Mouse (Mus musculus) liver, adult 2 months (tissue): ENCODE results near the gene Msantd1. TPM values are rescaled to one million over a fixed set of nuclear protein-coding genes. Genes with fewer than 3 reads are reported as not detected.
A peak's percentile ranks its signal among the peaks of the same experiment; 100 is the strongest.

ENCODE experiments used
- DNase-seq: peaks from one replicate; pipeline ENCODE4 v3.0.0-alpha.2; 2011; ENCODE audit warnings: low read depth, low spot score; ENCODE audit errors: extremely low read depth
- H3K27ac ChIP-seq: fragments of 200-500 bp; replicated peaks from 2 replicates; pipeline ENCODE4 v1.5.1; 2012; ENCODE audit warnings: low read depth, mild to moderate bottlenecking, control low read depth, inconsistent platforms, low read length; ENCODE audit not compliant: insufficient read depth
- H3K27me3 ChIP-seq: fragments of 200-500 bp; 2 replicates; pipeline ENCODE4 v1.6.1; 2012; ENCODE audit warnings: mild to moderate bottlenecking, moderate library complexity, low read length, inconsistent platforms; ENCODE audit not compliant: control insufficient read depth, insufficient read depth
- H3K36me3 ChIP-seq: fragments of 200-500 bp; 2 replicates; pipeline ENCODE4 v1.6.1; 2012; ENCODE audit warnings: low read length, inconsistent platforms; ENCODE audit not compliant: control insufficient read depth, insufficient read depth
- H3K4me1 ChIP-seq: fragments of 200-500 bp; 2 replicates; pipeline ENCODE4 v1.6.1; 2011; ENCODE audit warnings: low read length; ENCODE audit not compliant: control insufficient read depth, insufficient read depth
- H3K4me3 ChIP-seq: fragments of 200-500 bp; 2 replicates; pipeline ENCODE4 v1.5.1; 2011; ENCODE audit warnings: low read depth, mild to moderate bottlenecking, control low read depth, low read length, moderate library complexity; ENCODE audit not compliant: insufficient read depth
- H3K79me2 ChIP-seq: fragments of 200-500 bp; 2 replicates; pipeline ENCODE4 v1.6.1; 2012; ENCODE audit warnings: inconsistent platforms, mild to moderate bottlenecking, low read length, moderate library complexity; ENCODE audit not compliant: control insufficient read depth, insufficient read depth
- H3K9ac ChIP-seq: fragments of 200-500 bp; 2 replicates; pipeline ENCODE4 v1.6.1; 2012; ENCODE audit warnings: low read depth, mild to moderate bottlenecking, control low read depth, inconsistent platforms, low read length
- CTCF ChIP-seq: fragments of 200-500 bp; IDR thresholded peaks from 2 replicates; pipeline ENCODE4 v1.5.1; 2011; ENCODE audit warnings: low read depth, low read length, control low read depth
- POLR2A ChIP-seq: fragments of 200-500 bp; IDR thresholded peaks from 2 replicates; pipeline ENCODE4 v1.6.1; 2011; ENCODE audit warnings: low read length, control low read depth; ENCODE audit not compliant: insufficient read depth; ENCODE audit errors: extremely low read depth
- WGBS: fragments of 180-500 bp; shearing (Covaris S2); methylation state at CpG from one replicate; pipeline ENCODE4 v1.1.7; 2018; 5-methylcytosine and 5-hydroxymethylcytosine counted together
- polyA plus RNA-seq: library from polyadenylated mRNA; depleted of rRNA; stranded (reverse); fragments of >200 nt; gene quantifications from 2 replicates; pipeline ENCODE4 v1.2.3, GENCODE M21; 2012
- total RNA-seq: library from RNA; depleted of rRNA; stranded (reverse); fragments of >200 nt; gene quantifications from 2 replicates; pipeline ENCODE4 v1.2.3, GENCODE M21; 2014

Msantd1 gene
- total and polyA plus RNA-seq, 2 experiments, result 0.37 to 0.92 TPM

DNA sequence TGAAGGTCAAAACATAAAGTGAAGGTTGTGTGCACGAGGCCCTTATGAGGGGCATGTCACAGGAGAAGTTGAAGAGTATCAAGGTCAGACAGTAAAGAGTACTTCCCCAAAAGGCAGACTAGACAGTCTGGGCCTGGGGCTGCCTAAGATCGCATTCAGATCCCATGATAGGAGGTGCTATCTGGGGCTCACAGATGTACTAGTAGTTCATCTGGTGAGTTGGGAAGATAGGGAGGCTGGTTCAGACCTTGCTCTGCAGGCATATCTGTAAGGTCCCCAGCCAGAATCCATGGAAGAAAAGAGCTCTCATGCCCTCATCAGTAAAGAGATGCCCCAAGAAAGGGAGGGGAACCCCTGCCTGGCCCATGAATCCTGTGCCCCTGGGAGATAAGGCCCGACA is 11.0 kb downstream of the Msantd1 start:
- Histone ChIP-seq H3K4me1 (no peaks in the 10 kb centered on the region), H3K79me2 (no peaks in the 10 kb centered on the region)
- 88% methylated on average over 3 of the region's 3 CpGs for WGBS

DNA sequence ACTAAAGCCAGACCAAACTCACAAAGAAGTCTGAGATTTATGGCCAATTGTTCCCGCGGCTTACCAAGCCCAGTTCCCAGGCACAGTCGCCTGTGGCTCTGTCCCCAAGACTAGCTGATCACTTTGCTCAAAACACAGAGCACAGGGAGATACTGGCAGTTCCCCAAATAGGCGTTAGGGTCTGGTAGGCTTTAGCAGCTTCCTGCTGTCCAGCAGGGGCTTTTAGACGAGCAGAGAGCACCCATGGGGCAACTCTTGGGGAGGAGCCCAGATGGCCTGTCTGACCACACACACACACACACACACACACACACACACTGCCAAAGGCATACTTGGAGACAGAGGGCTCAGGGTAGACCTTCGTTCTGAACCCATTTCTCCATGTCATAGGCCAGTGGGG is 14.7 kb downstream of the Msantd1 start:
- 88% methylated on average over 6 of the region's 6 CpGs for WGBS
- Histone ChIP-seq H3K27me3 (no peaks in the 10 kb centered on the region), H3K27ac (no peak overlapping the region), H3K79me2 (no peaks in the 10 kb centered on the region), H3K4me1 (no peaks in the 10 kb centered on the region), H3K36me3 (no peaks in the 10 kb centered on the region), H3K9ac (no peak overlapping the region), H3K4me3 (no peak overlapping the region)
- no peak for DNase-seq
- no peak for TF ChIP-seq CTCF
- TF ChIP-seq POLR2A, result no peak

More for the DNA sequence above, 11.0 kb downstream of the Msantd1 start:
- Histone ChIP-seq H3K4me3 (no peak overlapping the region), H3K36me3 (no peaks in the 10 kb centered on the region), H3K27ac (no peak overlapping the region), H3K27me3 (no peaks in the 10 kb centered on the region), H3K9ac (no peak overlapping the region)
- DNase-seq, result no peak
- TF ChIP-seq CTCF (no peak), POLR2A (no peak)

DNA sequence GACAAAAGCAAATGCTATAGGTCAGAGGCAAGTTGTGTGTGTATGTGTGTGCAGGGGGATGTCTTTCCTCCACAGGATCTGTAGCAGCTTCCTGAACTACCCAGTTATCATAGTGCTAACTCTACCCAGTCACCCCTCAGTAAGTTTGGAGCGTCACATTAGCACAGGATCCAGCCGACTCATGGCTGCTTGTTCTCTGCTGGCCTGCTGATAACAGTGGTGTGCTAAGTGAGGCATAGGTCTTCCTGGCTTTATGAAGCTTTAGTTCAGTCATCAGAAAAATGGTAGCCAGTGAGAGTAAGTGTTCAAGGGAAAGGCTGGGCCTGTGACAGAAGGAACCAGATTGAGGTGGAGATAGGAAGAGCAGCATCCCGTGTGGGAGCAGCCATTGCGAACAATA is 16.1 kb downstream of the Msantd1 start:
- WGBS, result 87% methylated on average over 4 of the region's 4 CpGs
- no peak overlapping the region for H3K27ac ChIP-seq
- H3K27me3 ChIP-seq, result no peaks in the 10 kb centered on the region
- H3K79me2 ChIP-seq, result no peaks in the 10 kb centered on the region
- H3K4me3 ChIP-seq, result no peak overlapping the region
- TF ChIP-seq CTCF (no peak), POLR2A (no peak)
- no peaks in the 10 kb centered on the region for H3K4me1 ChIP-seq
- DNase-seq, result no peak
- no peaks in the 10 kb centered on the region for H3K36me3 ChIP-seq
- no peak overlapping the region for H3K9ac ChIP-seq

DNA sequence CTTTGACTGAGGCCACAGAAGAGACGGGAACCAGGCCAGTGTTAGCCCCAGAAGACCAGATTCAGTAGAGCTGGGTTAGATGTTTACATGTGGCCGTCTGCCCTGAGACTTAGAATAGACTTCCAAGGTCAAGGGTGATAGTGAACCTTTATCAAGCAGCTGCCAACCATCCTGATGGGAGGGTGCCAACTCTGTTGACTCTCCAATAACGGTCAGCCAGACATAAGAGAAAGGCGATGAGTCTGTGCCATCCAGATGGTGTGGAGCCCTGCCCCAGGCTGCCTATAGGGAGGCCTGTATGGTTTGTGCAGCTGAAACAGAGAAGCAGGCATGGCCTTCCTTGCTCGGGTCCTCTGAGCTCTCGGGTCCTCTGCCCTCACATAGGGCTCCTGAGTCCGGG is 16.7 kb downstream of the Msantd1 start:
- H3K27me3 ChIP-seq, result no peaks in the 10 kb centered on the region
- no peak overlapping the region for H3K27ac ChIP-seq
- no peak for DNase-seq
- no peaks in the 10 kb centered on the region for H3K79me2 ChIP-seq
- TF ChIP-seq POLR2A, result no peak
- TF ChIP-seq CTCF, result no peak
- H3K36me3 ChIP-seq, result no peaks in the 10 kb centered on the region
- WGBS, result 81% methylated on average over 7 of the region's 7 CpGs
- H3K4me3 ChIP-seq, result no peak overlapping the region
- H3K4me1 ChIP-seq, result no peaks in the 10 kb centered on the region
- no peak overlapping the region for H3K9ac ChIP-seq

DNA sequence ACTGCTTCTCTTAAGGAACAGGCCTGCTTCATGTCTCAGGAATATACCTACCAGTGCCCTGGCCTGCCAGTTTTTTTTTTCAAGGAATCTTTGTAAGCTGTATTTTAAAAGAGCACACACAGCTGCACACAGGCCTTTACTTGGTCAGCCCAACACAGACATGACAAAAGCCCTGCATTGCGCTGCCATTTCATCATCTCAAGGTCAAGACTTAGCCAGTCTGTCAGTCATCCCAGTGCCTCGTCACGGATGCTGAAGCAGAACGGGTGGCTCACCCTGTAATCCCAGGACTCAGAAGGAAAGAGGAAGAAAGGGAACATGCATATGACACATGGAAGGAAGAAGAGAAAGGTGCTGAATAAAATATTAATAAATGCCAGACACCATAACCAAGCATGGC is 19.8 kb downstream of the Msantd1 start:
- no peaks in the 10 kb centered on the region for H3K36me3 ChIP-seq
- no peaks in the 10 kb centered on the region for H3K4me1 ChIP-seq
- TF ChIP-seq CTCF (no peak), POLR2A (no peak)
- H3K79me2 ChIP-seq, result no peaks in the 10 kb centered on the region
- no peaks in the 10 kb centered on the region for H3K27me3 ChIP-seq
- WGBS, result 97% methylated on average over 4 of the region's 4 CpGs
- DNase-seq, result no peak
- H3K4me3 ChIP-seq, result no peak overlapping the region
- H3K27ac ChIP-seq, result no peak overlapping the region
- no peak overlapping the region for H3K9ac ChIP-seq

DNA sequence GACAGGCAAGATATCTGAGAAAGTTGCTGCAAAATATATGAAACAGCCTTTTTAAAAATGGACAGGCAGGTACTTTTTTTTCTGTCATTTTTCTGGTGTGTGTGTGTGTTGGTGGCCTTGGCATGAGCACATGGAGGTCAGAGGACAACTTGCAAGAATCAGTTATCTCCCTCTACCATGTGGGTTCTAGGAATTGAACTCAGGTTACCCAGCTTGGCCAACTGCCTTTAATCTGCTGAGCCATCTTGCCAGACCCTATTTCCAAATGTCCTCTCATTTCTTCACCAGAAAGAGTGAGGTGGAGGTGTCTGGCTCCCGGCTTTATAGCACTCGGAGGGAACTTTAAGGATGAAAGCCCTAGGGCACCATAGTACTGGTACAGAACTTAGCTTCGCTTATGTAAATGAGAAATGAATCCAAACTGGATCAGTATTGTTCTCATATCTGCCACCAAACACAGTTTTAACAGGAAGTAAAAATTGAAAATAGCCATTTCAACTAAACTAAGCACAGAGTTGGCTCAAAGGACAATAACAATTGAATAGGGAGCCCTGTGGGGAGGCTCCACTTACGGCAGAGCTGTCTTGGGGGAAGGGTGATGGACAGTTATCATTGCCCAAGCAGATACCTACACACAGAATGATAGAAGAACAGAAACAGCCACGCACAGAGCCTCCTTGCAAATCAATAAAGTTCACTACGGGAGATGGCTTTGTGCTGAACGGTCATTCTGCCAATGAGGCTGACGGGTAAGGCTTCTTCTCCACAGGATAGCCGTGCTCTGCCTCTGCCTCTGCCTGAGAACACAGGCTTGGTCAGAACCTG is 22.6 kb downstream of the Msantd1 start:
- Histone ChIP-seq H3K4me1 (no peaks in the 10 kb centered on the region), H3K4me3 (no peak overlapping the region), H3K9ac (no peak overlapping the region), H3K27ac (no peak overlapping the region), H3K36me3 (no peaks in the 10 kb centered on the region), H3K27me3 (no peaks in the 10 kb centered on the region), H3K79me2 (no peaks in the 10 kb centered on the region)
- no peak for TF ChIP-seq POLR2A
- TF ChIP-seq CTCF, result no peak
- 77% methylated on average over 9 of the region's 9 CpGs for WGBS
- peak; percentile 68 for DNase-seq
